11 mouse cellular contexts compared by ENCODE assay signal in genomic region chr8:47208246-47208645, GRCm38 (mm10).
"Had no signal": no experiment of that assay in that cellular context is flagged by ENCODE, and none has a peak within 500 bp of the region (broad histone marks: within the 10 kb centered on the region; RNA-seq: fewer than 3 reads in every experiment).

No protein-coding gene starts in this region.

- H3K36me3 ChIP-seq: liver, embryonic 15.5 days; lung, embryonic 15.5 days; midbrain, embryonic 13.5 days; stomach, embryonic 15.5 days had no signal

- H3K9ac ChIP-seq: liver, embryonic 15.5 days; lung, embryonic 15.5 days; midbrain, embryonic 13.5 days; stomach, embryonic 15.5 days had no signal

- H3K4me2 ChIP-seq: liver, embryonic 11.5 days; liver, embryonic 15.5 days; lung, embryonic 15.5 days; midbrain, embryonic 13.5 days; stomach, embryonic 15.5 days had no signal

- DNase-seq: kidney, postnatal 25 days; lung, postnatal 36 days; right cerebral cortex, postnatal 14 days; thymus, postnatal 36 days had no signal

- H3K27me3 ChIP-seq: liver, embryonic 15.5 days; lung, embryonic 15.5 days; midbrain, embryonic 13.5 days; stomach, embryonic 15.5 days had no signal

- H3K9me3 ChIP-seq: limb, embryonic 10.5 days; liver, embryonic 15.5 days; lung, embryonic 15.5 days; midbrain, embryonic 13.5 days; stomach, embryonic 15.5 days had no signal

- H3K4me3 ChIP-seq: left cerebral cortex, adult 2 months; limb, embryonic 10.5 days; liver, embryonic 15.5 days; lung, embryonic 15.5 days; midbrain, embryonic 13.5 days; stomach, embryonic 15.5 days had no signal

- ATAC-seq: midbrain, embryonic 13.5 days had no signal

- H3K4me1 ChIP-seq: liver, embryonic 15.5 days had no signal

- H3K27ac ChIP-seq: left cerebral cortex, adult 2 months; limb, embryonic 10.5 days; liver, embryonic 15.5 days; lung, embryonic 15.5 days; midbrain, embryonic 13.5 days; stomach, embryonic 15.5 days had no signal
